Mouse (Mus musculus) liver, embryonic 14.5 days (tissue): ENCODE measurements around the gene Tapbpl.

Source experiments
- CTCF ChIP-seq: IDR thresholded peaks from 2 replicates; pipeline ENCODE4 v1.5.1; 2016; ENCODE audit warnings: antibody characterized with exemption, low read depth, control low read depth
- EP300 ChIP-seq: IDR thresholded peaks from 2 replicates; pipeline ENCODE4 v1.6.1; 2016; ENCODE audit warnings: antibody characterized with exemption, low read depth

GRCm38 (mm10) chr6:125225518-125226115 is 6.0 kb downstream of the Tapbpl start:
- TF ChIP-seq CTCF (peak; percentile 67), EP300 (no peak)
